8 mouse cellular contexts compared by ENCODE assay signal in genomic region chr11:107272351-107272975, GRCm38 (mm10).
DNase-seq lines count a peak whose midpoint lies in the region; ATAC-seq lines count a peak whose summit lies in the region.

No protein-coding gene starts in this region.

- H3K27me3 ChIP-seq in heart, embryonic 15.5 days, result no peaks in the 10 kb centered on the region

- ATAC-seq in heart, embryonic 15.5 days (replicated peaks; ENCODE audit: insufficient number of reproducible peaks, insufficient read depth, low FRiP score, low read depth), result 0 out of 2 replicates have a peak, but pooled peaks have one; percentile 23

- WGBS in heart, embryonic 15.5 days, result 35% methylated on average over 11 of the region's 11 CpGs

- intact Hi-C loops in left cerebral cortex, postnatal 25 days (cut with DNase I), result no loop called here

- DNase-seq in heart, adult 11 months, result peak; percentile 92
- DNase-seq in heart, adult 8-10 months (ENCODE audit: low spot score), result no peak
- peak; percentile 33 for DNase-seq in ovary, adult 18-20 months (ENCODE audit: low spot score)
- no peak for DNase-seq in ovary, postnatal 10 days (ENCODE audit: low spot score)
- DNase-seq in ovary, postnatal 14 days (ENCODE audit: low spot score), result peak; percentile 47
- DNase-seq in left cerebral cortex, adult 9 months (ENCODE audit: low spot score in 2 of 2), result no peak
- DNase-seq in left cerebral cortex, postnatal 25 days (ENCODE audit: low spot score in 2 of 2), result no peak

- peaks cover 40% of the 10 kb centered on the region for H3K4me1 ChIP-seq in heart, embryonic 15.5 days (replicated peaks)

- H3K27ac ChIP-seq in heart, embryonic 15.5 days, result peak overlapping the region; percentile 76

- H3K4me3 ChIP-seq in heart, embryonic 15.5 days, result no peak overlapping the region

- H3K9me3 ChIP-seq in heart, embryonic 15.5 days (replicated peaks), result no peaks in the 10 kb centered on the region

- peak overlapping the region; percentile 50 for H3K4me2 ChIP-seq in heart, embryonic 15.5 days

- no peak overlapping the region for H3K9ac ChIP-seq in heart, embryonic 15.5 days

- H3K36me3 ChIP-seq in heart, embryonic 15.5 days, result no peaks in the 10 kb centered on the region

Comparison
In these comparisons a context has a peak if more than half of its experiments do, and no peak if none do; other contexts are left out.
1. DNase-seq: peak in heart, adult 11 months (single experiment), ovary, adult 18-20 months (single experiment) and ovary, postnatal 14 days (single experiment); none in heart, adult 8-10 months (single experiment), ovary, postnatal 10 days (single experiment), left cerebral cortex, adult 9 months (0 of 2) and left cerebral cortex, postnatal 25 days (0 of 2).